Mouse (Mus musculus) ovary, postnatal 10 days (tissue): ENCODE results near the gene Hoxb5.

ENCODE experiments used
- DNase-seq: peaks from one replicate; pipeline ENCODE4 v3.0.0; 2022; ENCODE audit warnings: low spot score

Hoxb5 gene

GRCm38 (mm10) chr11:96303151-96304099 lies at the start of gene Hoxb5:
TSS of gene Hoxb5 (plus strand) at chr11:96303336.
- DNase-seq: no peak

- DNase-seq: no peak
Observed at GRCm38 (mm10) chr11:96254221-96254620, 48.9 kb upstream of the Hoxb5 start.

- DNase-seq: no peak
Observed at GRCm38 (mm10) chr11:96255111-96255995, 47.8 kb upstream of the Hoxb5 start.

GRCm38 (mm10) chr11:96255996-96256445 lies 47.1 kb upstream of the Hoxb5 start:
- DNase-seq: no peak

- DNase-seq: no peak
Observed at GRCm38 (mm10) chr11:96257141-96257540, 46.0 kb upstream of the Hoxb5 start.

GRCm38 (mm10) chr11:96259038-96259437 lies 44.1 kb upstream of the Hoxb5 start:
- DNase-seq: no peak

- no peak for DNase-seq
Observed at GRCm38 (mm10) chr11:96259511-96259910, 43.6 kb upstream of the Hoxb5 start.

GRCm38 (mm10) chr11:96260310-96260970 lies 42.7 kb upstream of the Hoxb5 start:
- DNase-seq: no peak

GRCm38 (mm10) chr11:96261323-96261890 lies 41.7 kb upstream of the Hoxb5 start:
- DNase-seq: no peak

- DNase-seq: no peak
Observed at GRCm38 (mm10) chr11:96262262-96262830, 40.8 kb upstream of the Hoxb5 start.

- no peak for DNase-seq
Observed at GRCm38 (mm10) chr11:96263636-96264389, 39.3 kb upstream of the Hoxb5 start.

GRCm38 (mm10) chr11:96264390-96265020 lies 38.6 kb upstream of the Hoxb5 start:
- DNase-seq: no peak

GRCm38 (mm10) chr11:96265954-96266353 lies 37.2 kb upstream of the Hoxb5 start:
- DNase-seq: no peak

GRCm38 (mm10) chr11:96267021-96267920 lies 35.9 kb upstream of the Hoxb5 start:
- DNase-seq: no peak

- DNase-seq: no peak
Observed at GRCm38 (mm10) chr11:96268031-96268745, 34.9 kb upstream of the Hoxb5 start.

GRCm38 (mm10) chr11:96269869-96270268 lies 33.3 kb upstream of the Hoxb5 start:
- DNase-seq: no peak

GRCm38 (mm10) chr11:96270996-96271540 lies 32.1 kb upstream of the Hoxb5 start, which contains the start of gene Hoxb9:
TSS of gene Hoxb9 (plus strand) at chr11:96271457.
- DNase-seq: no peak

GRCm38 (mm10) chr11:96271541-96272011 lies 31.6 kb upstream of the Hoxb5 start:
- DNase-seq: no peak
